23 mouse cellular contexts compared by ENCODE assay signal in genomic region chr3:144480595-144480994, GRCm38 (mm10).
"Had no signal": no experiment of that assay in that cellular context is flagged by ENCODE, and none has a peak within 500 bp of the region (broad histone marks: within the 10 kb centered on the region; RNA-seq: fewer than 3 reads in every experiment).

No protein-coding gene starts in this region.

- H3K27me3 ChIP-seq: heart, embryonic 12.5 days; hindbrain, embryonic 12.5 days; intestine, embryonic 15.5 days; limb, embryonic 12.5 days; liver, embryonic 13.5 days had no signal

- H3K4me1 ChIP-seq: heart, embryonic 12.5 days; liver, embryonic 13.5 days had no signal

- H3K27ac ChIP-seq: gastrocnemius, adult 2 months; heart, embryonic 10.5 days; hindbrain, embryonic 10.5 days; hindbrain, embryonic 12.5 days; hindbrain, embryonic 14.5 days; intestine, embryonic 15.5 days; layer of hippocampus, adult 2 months; left cerebral cortex, adult 2 months; limb, embryonic 12.5 days; liver, embryonic 13.5 days had no signal

- H3K4me3 ChIP-seq: gastrocnemius, adult 2 months; heart, embryonic 10.5 days; heart, embryonic 12.5 days; hindbrain, embryonic 10.5 days; hindbrain, embryonic 12.5 days; intestine, embryonic 15.5 days; layer of hippocampus, adult 2 months; left cerebral cortex, adult 2 months; limb, embryonic 12.5 days; liver, embryonic 13.5 days had no signal

- H3K9me3 ChIP-seq: heart, embryonic 10.5 days; heart, embryonic 12.5 days; hindbrain, embryonic 10.5 days; hindbrain, embryonic 12.5 days; intestine, embryonic 15.5 days; limb, embryonic 12.5 days; liver, embryonic 13.5 days had no signal

- DNase-seq: gastrocnemius, adult 2 months; gastrocnemius, postnatal 10 days; gastrocnemius, postnatal 25 days; heart, adult 18-20 months; heart, postnatal 10 days; heart, postnatal 4 days; kidney, adult 18-20 months; kidney, adult 8-10 months; kidney, postnatal 10 days; kidney, postnatal 25 days; kidney, postnatal 4 days; left cerebral cortex, postnatal 4 days; liver; liver, embryonic 13.5 days had no signal

- H3K36me3 ChIP-seq: heart, embryonic 12.5 days; hindbrain, embryonic 10.5 days; hindbrain, embryonic 12.5 days; intestine, embryonic 15.5 days; limb, embryonic 12.5 days; liver, embryonic 13.5 days had no signal
